Mouse (Mus musculus): ENCODE data around the gene Foxp4.

DNA sequence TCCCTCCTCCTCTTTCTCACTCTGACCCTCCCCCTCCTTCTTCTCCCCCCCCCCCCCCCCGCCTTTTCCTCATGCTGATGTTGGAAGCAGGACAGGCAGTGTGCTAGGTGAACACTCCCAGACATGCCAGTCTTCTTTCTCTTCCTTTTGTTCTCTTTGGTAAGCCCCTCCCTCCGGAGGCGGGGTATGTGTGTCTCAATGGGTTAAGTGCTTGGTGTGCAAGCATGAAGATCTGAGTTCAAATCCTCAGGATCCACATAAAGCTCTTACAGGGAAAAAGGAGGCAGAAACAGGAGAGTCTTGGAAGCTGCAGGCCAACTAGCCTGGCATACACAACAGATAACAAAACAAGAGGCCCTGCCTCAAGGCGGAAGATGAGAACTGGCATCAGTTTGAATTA, 71.1 kb downstream of the Foxp4 start:
- no peak for TF ChIP-seq CTCF (IDR thresholded peaks at IDR 0.05; ENCODE audit: insufficient read depth, low read length)
- TF ChIP-seq POLR2A (IDR thresholded peaks at IDR 0.05; ENCODE audit: borderline replicate concordance, extremely low read depth, low read depth, low read length): no peak

Data from lung, adult 2 months (tissue).